Mouse (Mus musculus) midbrain, embryonic 12.5 days (tissue): ENCODE measurements around the gene Ssc5d. TPM values are rescaled to one million over a fixed set of nuclear protein-coding genes. Genes with fewer than 3 reads are reported as not detected.

Experiments used
- ATAC-seq: fragments of 200-750 bp; cut with Nextera tagmentation; 2 replicates; pipeline ENCODE4 v1.8.0; 2017; ENCODE audit warnings: low read depth, moderate TSS enrichment, moderate library complexity; ENCODE audit not compliant: low FRiP score
- H3K27ac ChIP-seq: fragments of 300-500 bp; sonication (generic); replicated peaks from 2 replicates; pipeline ENCODE4 v1.5.1; 2016; ENCODE audit warnings: mild to moderate bottlenecking
- H3K27me3 ChIP-seq: fragments of 300-500 bp; sonication (generic); 2 replicates; pipeline ENCODE4 v1.6.1; 2016; ENCODE audit warnings: mild to moderate bottlenecking
- H3K36me3 ChIP-seq: fragments of 300-500 bp; sonication (generic); 2 replicates; pipeline ENCODE4 v1.6.1; 2016
- H3K4me1 ChIP-seq: fragments of 300-500 bp; sonication (generic); 2 replicates; pipeline ENCODE4 v1.6.1; 2016
- H3K4me2 ChIP-seq: fragments of 300-500 bp; sonication (generic); replicated peaks from 2 replicates; pipeline ENCODE4 v1.6.1; 2016; ENCODE audit warnings: mild to moderate bottlenecking, moderate library complexity
- H3K4me3 ChIP-seq: fragments of 300-500 bp; sonication (generic); 2 replicates; pipeline ENCODE4 v1.5.1; 2016; ENCODE audit warnings: mild to moderate bottlenecking
- H3K9ac ChIP-seq: fragments of 300-500 bp; sonication (generic); replicated peaks from 2 replicates; pipeline ENCODE4 v1.6.1; 2016; ENCODE audit warnings: mild to moderate bottlenecking, moderate library complexity
- H3K9me3 ChIP-seq: fragments of 300-500 bp; sonication (generic); 2 replicates; pipeline ENCODE4 v1.6.1; 2016; ENCODE audit warnings: mild to moderate bottlenecking
- WGBS: fragments of 180-500 bp; shearing (Covaris S2); methylation state at CpG from one replicate; pipeline ENCODE4 v1.1.7; 2016; 5-methylcytosine and 5-hydroxymethylcytosine counted together
- polyA plus RNA-seq: library from polyadenylated mRNA; unstranded; fragments of >200 nt; fragmentation: Nextera tagmentation; extraction: Ambion mirVana; gene quantifications from 2 replicates; pipeline ENCODE4 v1.2.1, GENCODE M21; 2016

Gene Ssc5d
- polyA plus RNA-seq, 1 experiment from 2014 or later: 2.0 TPM

DNA sequence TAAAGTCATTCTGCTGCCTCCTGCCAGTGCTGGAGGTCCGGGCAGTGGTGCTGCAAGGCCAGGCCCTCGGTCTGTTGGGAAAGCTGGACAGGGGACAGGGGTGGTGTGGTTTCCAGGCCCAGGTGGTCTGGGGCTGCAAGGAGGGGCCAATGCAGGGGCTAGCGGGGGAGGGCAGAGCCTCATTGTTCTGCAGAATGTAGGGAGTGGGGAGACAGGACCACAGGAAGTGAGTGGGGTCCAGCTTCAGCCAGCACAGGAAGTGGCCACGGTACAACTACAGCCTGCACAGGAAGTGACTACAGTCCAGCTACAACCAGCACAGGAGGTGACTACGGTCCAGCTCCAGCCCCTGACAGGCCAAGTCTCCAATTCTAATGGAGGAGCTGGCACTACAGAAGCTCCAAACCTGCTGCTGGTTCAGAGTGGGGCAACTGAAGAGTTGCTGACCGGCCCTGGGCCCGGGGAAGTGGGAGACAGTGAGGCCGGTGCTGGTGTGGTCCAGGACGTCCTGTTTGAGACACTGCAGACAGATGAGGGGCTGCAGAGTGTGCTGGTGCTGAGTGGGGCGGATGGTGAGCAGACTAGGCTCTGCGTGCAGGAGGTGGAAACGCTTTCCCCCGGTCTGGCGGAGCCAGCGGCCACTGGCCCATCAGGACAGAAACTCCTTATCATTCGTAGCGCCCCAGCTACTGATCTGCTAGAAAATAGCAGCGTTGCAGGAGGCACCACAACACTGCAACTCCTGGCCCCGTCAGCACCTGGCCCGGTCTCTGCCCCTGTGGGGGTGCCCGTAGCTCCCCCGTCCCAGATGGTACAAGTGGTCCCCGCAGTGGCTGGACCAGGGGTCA is 4.4 kb upstream of the Ssc5d start:
- 60% methylated on average over 23 of the region's 23 CpGs for WGBS
- Histone ChIP-seq H3K27ac (peak overlapping the region; percentile 98), H3K4me3 (peak overlapping the region; percentile 40; the same call in 1 of the 2 replicates), H3K27me3 (no peaks in the 10 kb centered on the region), H3K36me3 (peaks cover 45% of the 10 kb centered on the region), H3K9me3 (no peaks in the 10 kb centered on the region), H3K4me1 (peaks cover 67% of the 10 kb centered on the region), H3K9ac (peak overlapping the region; percentile 50), H3K4me2 (peak overlapping the region; percentile 78)
- no peak for ATAC-seq

GRCm38 (mm10) chr7:4921824-4922482 is 3.6 kb upstream of the Ssc5d start, which contains the start of gene Nat14:
Gene Nat14 (plus strand): TSS chr7:4922028.
- Histone ChIP-seq H3K9me3 (no peaks in the 10 kb centered on the region), H3K27me3 (no peaks in the 10 kb centered on the region), H3K4me2 (peak within 1 kb of the TSS; percentile 78), H3K4me1 (peaks cover 67% of the 10 kb centered on the region), H3K4me3 (peak within 1 kb of the TSS; percentile 40), H3K36me3 (peaks cover 45% of the 10 kb centered on the region), H3K9ac (peak within 1 kb of the TSS; percentile 69), H3K27ac (peak within 1 kb of the TSS; percentile 98)
- no peak for ATAC-seq
- WGBS: 24% methylated on average over 8 of the region's 8 CpGs

GRCm38 (mm10) chr7:4922508-4922907 is 3.1 kb upstream of the Ssc5d start:
- WGBS: 0% methylated on average over 14 of the region's 14 CpGs
- Histone ChIP-seq H3K9me3 (no peaks in the 10 kb centered on the region), H3K36me3 (peaks cover 40% of the 10 kb centered on the region), H3K27ac (peak overlapping the region; percentile 98), H3K4me3 (peak overlapping the region; percentile 40), H3K9ac (peak overlapping the region; percentile 69; the same call in 1 of the 2 replicates), H3K4me1 (peaks cover 64% of the 10 kb centered on the region), H3K4me2 (peak overlapping the region; percentile 78), H3K27me3 (no peaks in the 10 kb centered on the region)
- peak; percentile 81 for ATAC-seq

DNA sequence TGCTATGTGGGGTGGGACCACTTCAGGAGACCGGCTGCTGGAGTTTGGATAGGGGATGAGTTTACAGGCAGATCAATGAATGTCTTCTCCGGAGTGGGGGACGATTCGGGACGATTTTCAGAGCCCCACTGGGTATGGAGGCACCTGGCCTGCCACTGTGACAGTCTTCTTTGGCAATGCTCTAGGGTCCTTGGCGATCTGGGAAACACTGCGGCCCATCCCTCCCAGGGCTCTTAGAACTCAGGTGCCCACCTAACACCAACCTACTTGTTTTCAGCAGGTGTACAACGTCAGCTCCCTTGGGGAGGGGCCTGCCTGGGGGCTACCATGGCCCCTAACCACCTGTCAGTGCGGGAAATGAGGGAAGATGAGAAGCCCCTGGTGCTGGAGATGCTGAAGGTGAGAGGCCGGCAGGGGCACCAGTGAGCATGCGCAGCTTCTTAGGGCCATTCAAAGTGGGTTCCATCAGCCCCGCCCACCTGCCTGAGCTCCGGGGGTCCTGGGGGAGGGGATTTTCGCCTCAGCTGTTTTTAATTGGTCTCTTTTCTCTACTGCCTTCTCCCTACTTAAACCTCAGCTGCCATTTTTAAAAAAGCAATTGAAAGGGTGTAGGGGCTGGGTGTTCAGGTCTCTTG is 2.5 kb upstream of the Ssc5d start:
- Histone ChIP-seq H3K27ac (peak overlapping the region; percentile 98), H3K9ac (peak overlapping the region; percentile 69), H3K4me1 (peaks cover 64% of the 10 kb centered on the region), H3K9me3 (no peaks in the 10 kb centered on the region), H3K36me3 (peaks cover 35% of the 10 kb centered on the region), H3K4me2 (peak overlapping the region; percentile 78), H3K27me3 (no peaks in the 10 kb centered on the region), H3K4me3 (peak overlapping the region; percentile 40)
- WGBS: 1% methylated on average over 14 of the region's 14 CpGs
- peak; percentile 42 for ATAC-seq

DNA sequence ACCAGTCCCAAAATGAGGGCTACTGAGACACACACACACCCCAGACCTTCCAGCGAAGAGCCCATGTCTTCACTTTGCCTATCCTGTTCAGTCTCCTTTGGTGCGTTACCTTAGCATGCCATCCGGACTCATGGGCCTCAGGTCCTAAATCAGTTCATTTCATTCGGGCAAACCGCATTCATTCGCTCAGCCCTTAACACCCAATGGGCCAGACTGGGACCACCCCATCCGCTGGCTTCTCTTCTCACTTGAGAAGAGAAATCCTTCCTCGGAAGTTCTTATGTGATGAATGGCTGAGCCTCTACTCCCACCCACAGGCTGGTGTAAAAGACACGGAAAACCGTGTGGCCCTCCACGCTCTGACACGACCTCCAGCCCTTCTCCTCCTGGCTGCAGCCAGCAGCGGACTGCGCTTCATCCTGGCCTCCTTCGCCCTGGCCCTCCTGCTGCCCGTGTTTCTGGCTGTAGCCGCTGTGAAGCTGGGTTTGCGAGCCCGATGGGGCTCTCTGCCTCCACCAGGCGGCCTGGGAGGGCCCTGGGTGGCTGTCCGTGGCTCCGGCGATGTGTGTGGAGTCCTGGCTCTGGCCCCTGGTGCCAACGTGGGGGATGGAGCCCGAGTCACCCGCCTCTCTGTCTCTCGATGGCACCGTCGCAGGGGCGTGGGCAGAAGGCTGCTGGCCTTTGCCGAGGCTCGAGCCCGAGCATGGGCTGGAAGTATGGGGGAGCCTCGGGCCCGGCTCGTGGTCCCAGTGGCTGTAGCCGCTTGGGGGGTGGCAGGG is 1.8 kb upstream of the Ssc5d start:
- WGBS: 3% methylated on average over 37 of the region's 37 CpGs
- Histone ChIP-seq H3K27ac (peak overlapping the region; percentile 98), H3K4me1 (peaks cover 64% of the 10 kb centered on the region), H3K9ac (peak overlapping the region; percentile 69), H3K4me2 (peak overlapping the region; percentile 78), H3K9me3 (no peaks in the 10 kb centered on the region), H3K27me3 (no peaks in the 10 kb centered on the region), H3K4me3 (peak overlapping the region; percentile 40), H3K36me3 (peaks cover 27% of the 10 kb centered on the region)
- peak; percentile 9 for ATAC-seq

DNA sequence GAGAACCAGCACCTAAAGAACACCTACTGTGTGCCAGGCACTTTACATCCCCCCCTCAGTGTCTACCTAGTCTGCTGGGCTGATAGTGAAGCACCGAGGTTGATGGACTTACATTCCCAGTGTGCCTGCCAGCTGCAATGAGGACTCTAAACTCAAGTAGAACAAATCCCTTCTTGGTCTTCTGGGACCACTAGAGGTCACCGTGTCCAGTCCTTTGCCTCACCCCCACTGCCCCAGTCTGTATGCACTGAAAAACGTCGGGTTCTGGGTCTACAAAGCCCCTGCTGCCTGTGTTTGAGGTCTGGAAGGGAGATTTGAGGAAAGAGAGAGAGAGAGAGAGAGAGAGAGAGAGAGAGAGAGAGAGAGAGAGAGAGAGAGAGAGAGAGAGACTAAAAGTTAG is 1.1 kb upstream of the Ssc5d start:
- WGBS: 4% methylated on average over 4 of the region's 4 CpGs
- Histone ChIP-seq H3K4me3 (peak overlapping the region; percentile 40; the same call in 1 of the 2 replicates), H3K36me3 (peaks cover 20% of the 10 kb centered on the region), H3K27me3 (no peaks in the 10 kb centered on the region), H3K27ac (peak overlapping the region; percentile 98), H3K9me3 (no peaks in the 10 kb centered on the region), H3K4me2 (peak overlapping the region; percentile 78), H3K4me1 (peaks cover 64% of the 10 kb centered on the region), H3K9ac (peak overlapping the region; percentile 69; the same call in 1 of the 2 replicates)
- no peak for ATAC-seq

DNA sequence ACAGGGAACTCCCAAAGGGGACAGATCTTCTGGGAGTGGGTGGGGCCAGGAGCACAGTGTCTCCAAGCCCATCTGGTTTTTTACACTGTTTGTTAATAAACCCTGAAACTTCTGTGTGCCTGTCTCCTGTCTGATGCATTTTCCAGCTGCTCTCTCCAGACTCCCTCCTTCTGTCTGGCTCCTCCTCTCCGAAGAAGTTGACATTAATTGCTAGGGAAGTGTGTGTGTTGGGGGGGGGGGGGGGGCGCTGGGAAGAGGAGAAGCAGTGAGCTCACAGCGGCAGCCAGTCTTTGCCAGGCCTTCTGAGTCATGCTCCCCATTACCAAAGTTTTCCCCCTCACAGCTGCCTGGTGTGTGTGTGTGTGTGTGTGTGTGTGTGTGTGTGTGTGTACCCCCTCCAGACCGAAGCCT is 689 bp upstream of the Ssc5d start:
- Histone ChIP-seq H3K4me2 (peak overlapping the region; percentile 78), H3K9me3 (no peaks in the 10 kb centered on the region), H3K9ac (0 out of 2 replicates have a peak overlapping the region, but pooled peaks have one; percentile 11), H3K27me3 (no peaks in the 10 kb centered on the region), H3K4me1 (peaks cover 64% of the 10 kb centered on the region), H3K4me3 (no peak overlapping the region), H3K27ac (peak overlapping the region; percentile 98), H3K36me3 (peaks cover 16% of the 10 kb centered on the region)
- WGBS: 13% methylated on average over 3 of the region's 4 CpGs
- ATAC-seq: no peak

- no peaks in the 10 kb centered on the region for H3K36me3 ChIP-seq
- peak overlapping the region; percentile 46; the same call in 1 of the 2 replicates for H3K9ac ChIP-seq
- peaks cover 51% of the 10 kb centered on the region for H3K4me1 ChIP-seq
- no peaks in the 10 kb centered on the region for H3K27me3 ChIP-seq
- H3K4me3 ChIP-seq: no peak overlapping the region
- 73% methylated on average over 16 of the region's 16 CpGs for WGBS
- no peak overlapping the region for H3K4me2 ChIP-seq
- no peaks in the 10 kb centered on the region for H3K9me3 ChIP-seq
- ATAC-seq: no peak
- H3K27ac ChIP-seq: no peak overlapping the region
Measured at GRCm38 (mm10) chr7:4926849-4927248, 1.3 kb downstream of the Ssc5d start.

DNA sequence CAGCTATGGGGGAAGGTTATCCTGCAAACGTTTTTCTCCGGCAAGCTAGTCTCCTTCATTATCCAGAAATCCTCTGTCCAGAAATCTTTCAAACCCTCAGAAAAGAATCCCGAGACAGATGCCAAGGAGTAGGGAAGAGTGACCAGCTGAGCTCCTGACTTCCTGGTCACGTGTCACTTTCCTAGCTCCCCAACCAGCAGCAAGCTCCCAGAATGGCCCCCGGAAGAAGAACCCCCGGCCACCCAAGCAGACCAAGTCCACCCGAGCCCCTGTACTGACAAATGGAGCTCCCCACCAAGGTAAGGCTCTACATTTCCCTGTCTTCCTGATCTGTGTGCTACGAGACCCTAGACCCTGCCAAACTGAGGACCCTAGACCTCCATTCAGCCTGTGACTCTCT is 2.1 kb downstream of the Ssc5d start:
- no peak overlapping the region for H3K9ac ChIP-seq
- no peaks in the 10 kb centered on the region for H3K27me3 ChIP-seq
- no peak overlapping the region for H3K27ac ChIP-seq
- no peak for ATAC-seq
- no peak overlapping the region for H3K4me3 ChIP-seq
- H3K4me2 ChIP-seq: no peak overlapping the region
- no peaks in the 10 kb centered on the region for H3K9me3 ChIP-seq
- 59% methylated on average over 8 of the region's 8 CpGs for WGBS
- peaks cover 42% of the 10 kb centered on the region for H3K4me1 ChIP-seq
- no peaks in the 10 kb centered on the region for H3K36me3 ChIP-seq

- 88% methylated on average over 15 of the region's 17 CpGs for WGBS
- peaks cover 37% of the 10 kb centered on the region for H3K4me1 ChIP-seq
- no peak overlapping the region for H3K4me2 ChIP-seq
- no peak overlapping the region; the same call in 1 of the 2 replicates for H3K9ac ChIP-seq
- no peak for ATAC-seq
- no peaks in the 10 kb centered on the region for H3K9me3 ChIP-seq
- H3K4me3 ChIP-seq: no peak overlapping the region
- H3K27ac ChIP-seq: no peak overlapping the region
- no peaks in the 10 kb centered on the region for H3K27me3 ChIP-seq
- no peaks in the 10 kb centered on the region for H3K36me3 ChIP-seq
Measured at GRCm38 (mm10) chr7:4928323-4928722, 2.7 kb downstream of the Ssc5d start.

- Histone ChIP-seq H3K27ac (no peak overlapping the region), H3K4me3 (no peak overlapping the region), H3K4me1 (no peaks in the 10 kb centered on the region), H3K9me3 (no peaks in the 10 kb centered on the region), H3K9ac (no peak overlapping the region), H3K4me2 (no peak overlapping the region), H3K27me3 (no peaks in the 10 kb centered on the region), H3K36me3 (no peaks in the 10 kb centered on the region)
- WGBS: 80% methylated on average over 12 of the region's 12 CpGs
- no peak for ATAC-seq
Measured at GRCm38 (mm10) chr7:4933103-4933502, 7.5 kb downstream of the Ssc5d start.
